Mouse (Mus musculus) NIH3T3 (cell line): ENCODE data around the gene Clvs2.

Experiments
- DNase-seq: peaks from one replicate; pipeline ENCODE4 v3.0.0-alpha.2; 2012; ENCODE audit warnings: low read depth

Clvs2 gene

GRCm38 (mm10) chr10:33624131-33624879 is at the start of gene Clvs2:
Clvs2 (minus strand) TSS chr10:33624769.
- no peak for DNase-seq

- peak; percentile 75 for DNase-seq
Observed at GRCm38 (mm10) chr10:33653142-33653541, 28.6 kb upstream of the Clvs2 start.

GRCm38 (mm10) chr10:33623577-33623991 is 985 bp downstream of the Clvs2 start:
- no peak for DNase-seq

DNA sequence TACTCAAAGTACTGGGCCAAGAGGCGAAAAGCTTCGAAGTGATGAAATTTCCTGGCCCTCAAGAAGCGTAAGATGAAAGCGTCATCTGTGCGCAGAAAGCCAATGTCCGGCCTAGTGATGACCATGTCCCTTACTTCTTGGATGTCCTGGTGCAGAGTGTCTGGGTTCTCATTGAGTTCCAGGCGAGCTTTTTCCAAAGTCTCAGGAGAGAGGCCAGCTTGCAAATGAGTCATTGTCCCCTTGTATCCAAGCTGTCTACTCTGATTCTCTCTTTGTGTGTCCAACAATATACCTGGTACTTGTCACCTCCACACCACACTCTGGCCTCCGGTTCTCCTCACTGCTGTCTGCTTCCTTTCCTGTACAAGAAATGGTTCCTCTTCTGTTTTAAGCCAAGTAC is 1.9 kb downstream of the Clvs2 start:
- DNase-seq, result no peak

DNA sequence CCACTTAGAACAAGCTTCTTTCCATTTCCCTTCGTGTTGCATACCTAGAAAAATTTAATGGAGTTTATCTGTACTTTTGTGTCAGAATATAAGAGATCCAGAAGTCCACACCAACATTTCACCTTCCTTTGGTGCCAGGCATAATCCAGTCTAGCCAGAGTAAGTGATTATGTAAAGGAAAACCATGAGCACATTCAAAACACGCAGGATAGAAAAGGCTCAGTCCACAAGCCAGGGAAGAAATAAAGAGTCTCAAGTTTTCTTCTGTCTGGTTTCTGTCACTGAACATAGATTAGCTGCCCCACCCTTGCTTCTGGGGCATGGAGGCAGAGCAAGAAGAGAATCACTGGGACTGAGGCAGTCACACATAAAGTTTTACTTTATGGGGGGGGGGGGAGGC is 8.4 kb downstream of the Clvs2 start:
- no peak for DNase-seq

DNA sequence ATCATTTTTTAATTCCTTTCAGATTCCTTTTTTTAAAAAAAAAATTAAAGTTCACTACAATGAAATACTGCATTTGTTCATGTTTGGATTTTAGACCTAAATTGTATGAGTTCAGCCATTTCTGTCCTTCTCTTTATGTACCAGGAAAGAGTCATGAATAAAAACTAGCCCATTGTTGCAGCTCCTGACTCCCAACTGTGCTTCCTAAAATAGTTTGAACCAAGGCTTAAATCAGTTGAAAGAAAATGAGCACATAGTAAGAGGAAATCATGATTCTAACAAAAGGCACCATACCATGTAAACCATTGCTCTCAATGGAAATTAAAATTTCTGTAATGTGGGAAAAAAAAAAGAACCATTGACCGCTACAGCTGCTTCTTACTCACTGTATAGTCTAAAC is 11.4 kb downstream of the Clvs2 start:
- DNase-seq, result no peak

DNA sequence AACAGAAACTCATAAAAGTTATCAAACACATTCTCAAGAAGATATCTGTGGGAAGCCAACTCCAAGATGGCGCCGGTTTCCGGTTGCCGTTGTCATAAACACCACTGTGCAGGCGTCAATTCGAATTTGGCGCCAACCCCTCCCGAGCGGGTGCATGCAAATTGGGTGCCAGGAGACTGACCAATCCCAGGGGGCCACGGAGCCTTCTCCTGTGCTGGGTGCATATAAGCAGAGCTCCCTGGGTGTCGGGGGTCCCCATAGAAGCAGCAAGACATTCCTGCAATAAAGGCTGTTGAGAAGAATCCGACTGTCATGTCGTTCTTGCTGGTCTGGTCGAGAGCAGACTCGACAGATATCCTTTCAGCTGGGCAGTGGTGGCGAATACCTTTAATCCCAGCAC is 31.8 kb downstream of the Clvs2 start:
- DNase-seq, result no peak

DNA sequence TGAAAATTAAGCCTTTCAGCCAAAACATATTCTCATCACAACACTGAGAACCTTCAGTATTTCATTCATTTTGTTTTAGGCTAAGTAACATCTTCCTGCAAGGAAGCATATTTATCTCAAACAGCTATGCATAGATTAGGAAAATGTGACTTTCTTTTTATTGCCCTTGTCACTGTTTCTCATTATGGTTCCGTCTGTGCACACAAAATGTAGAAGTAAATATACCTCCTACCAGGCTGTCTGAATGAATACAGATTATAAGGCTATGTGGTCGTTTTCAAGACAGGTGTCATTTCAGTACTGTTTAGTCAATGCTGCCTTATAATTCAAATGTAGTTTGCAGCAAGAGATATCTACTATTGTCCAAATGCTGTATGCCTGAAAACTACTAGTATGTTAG is 35.8 kb downstream of the Clvs2 start:
- DNase-seq, result no peak

GRCm38 (mm10) chr10:33587118-33587517 is 37.5 kb downstream of the Clvs2 start:
- no peak for DNase-seq

- DNase-seq, result peak; percentile 20
Observed at GRCm38 (mm10) chr10:33558081-33558480, 66.5 kb downstream of the Clvs2 start.

DNA sequence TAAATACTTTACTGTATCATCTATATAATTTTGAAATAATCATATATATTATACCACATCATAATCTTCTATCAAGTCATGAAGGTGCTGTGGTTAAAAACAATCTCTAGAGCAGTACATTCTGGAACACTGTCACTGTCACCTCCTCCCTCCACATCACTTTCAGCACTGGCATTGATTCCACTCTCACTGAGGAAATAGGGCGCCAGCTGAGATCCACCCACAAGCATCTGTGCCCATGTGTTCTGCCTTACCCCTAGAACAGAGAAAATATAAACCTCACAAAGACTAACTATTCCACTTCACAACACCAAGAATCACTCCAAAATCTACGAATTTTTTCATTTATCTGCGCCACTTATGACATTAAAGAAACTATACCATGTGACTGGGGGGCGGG is 84.2 kb downstream of the Clvs2 start:
- DNase-seq, result no peak
